Mouse (Mus musculus): ENCODE results near the gene Pgbd5. TPM values are rescaled to one million over a fixed set of nuclear protein-coding genes. Genes with fewer than 3 reads are reported as not detected.
A peak's percentile ranks its signal among the peaks of the same experiment; 100 is the strongest.

Pgbd5 gene
- polyA plus RNA-seq, 2 experiments from 2014 or later = not detected

- peak; percentile 54 for ATAC-seq
These were observed 95.5 kb downstream of the Pgbd5 start for GRCm38 (mm10) chr8:124343991-124344390.

- no peak for ATAC-seq
These were observed 96.3 kb downstream of the Pgbd5 start for GRCm38 (mm10) chr8:124343151-124343550.

- ATAC-seq = no peak
These were observed 98.9 kb downstream of the Pgbd5 start for GRCm38 (mm10) chr8:124340360-124341068.

- no peak for ATAC-seq
These were observed 99.7 kb downstream of the Pgbd5 start for GRCm38 (mm10) chr8:124339742-124340141.

- no peak for ATAC-seq
These were observed 103.2 kb downstream of the Pgbd5 start for GRCm38 (mm10) chr8:124336302-124336701.

GRCm38 (mm10) chr8:124331706-124332105 is 107.8 kb downstream of the Pgbd5 start:
- ATAC-seq = no peak

GRCm38 (mm10) chr8:124331094-124331493 is 108.4 kb downstream of the Pgbd5 start:
- no peak for ATAC-seq

GRCm38 (mm10) chr8:124330433-124330832 is 109.0 kb downstream of the Pgbd5 start:
- ATAC-seq = no peak

GRCm38 (mm10) chr8:124329690-124330089 is 109.8 kb downstream of the Pgbd5 start:
- ATAC-seq = no peak

- no peak for ATAC-seq
These were observed 111.2 kb downstream of the Pgbd5 start for GRCm38 (mm10) chr8:124328259-124328658.

GRCm38 (mm10) chr8:124323356-124323755 is 116.1 kb downstream of the Pgbd5 start:
- no peak for ATAC-seq

GRCm38 (mm10) chr8:124321227-124321840 is 118.1 kb downstream of the Pgbd5 start:
- no peak for ATAC-seq

- no peak for ATAC-seq
These were observed 120.2 kb downstream of the Pgbd5 start for GRCm38 (mm10) chr8:124319316-124319652.

Other genes with a start within 250 kb of the Pgbd5 start
- gene Galnt2, start 208.3 kb downstream of the Pgbd5 start, polyA plus RNA-seq (2017; shearing (Covaris generic)) = 10 to 100 TPM; 18.5 to 18.7 TPM
- 10 to 100 TPM; 49.6 to 62.7 TPM for gene Cog2, start 81.1 kb upstream of the Pgbd5 start, polyA plus RNA-seq (2017; shearing (Covaris generic))
- not detected for gene Agt, start 130.0 kb upstream of the Pgbd5 start, polyA plus RNA-seq (2017; shearing (Covaris generic))
- gene Capn9, start 136.5 kb upstream of the Pgbd5 start, polyA plus RNA-seq (2017; shearing (Covaris generic)) = not detected
- under 1 TPM; 0.70 to 0.94 TPM for gene 2310022B05Rik, start 223.7 kb upstream of the Pgbd5 start, polyA plus RNA-seq (2017; shearing (Covaris generic))

All from CD4-positive, CD25-positive, alpha-beta regulatory T cell, adult 4 months (primary cell).